Mouse (Mus musculus) naive thymus-derived CD4-positive, alpha-beta T cell, adult 5 months (primary cell): Measurements from ENCODE around the gene Ifna2. TPM values are rescaled to one million over a fixed set of nuclear protein-coding genes. Genes with fewer than 3 reads are reported as not detected.

ENCODE experiments used
- polyA plus RNA-seq: library from polyadenylated mRNA; unstranded; fragments of 100-300 nt; shearing (Covaris generic); gene quantifications from one replicate; pipeline ENCODE4 v1.2.1, GENCODE M21; 2017

The Ifna2 gene
- not detected for polyA plus RNA-seq

DNA sequence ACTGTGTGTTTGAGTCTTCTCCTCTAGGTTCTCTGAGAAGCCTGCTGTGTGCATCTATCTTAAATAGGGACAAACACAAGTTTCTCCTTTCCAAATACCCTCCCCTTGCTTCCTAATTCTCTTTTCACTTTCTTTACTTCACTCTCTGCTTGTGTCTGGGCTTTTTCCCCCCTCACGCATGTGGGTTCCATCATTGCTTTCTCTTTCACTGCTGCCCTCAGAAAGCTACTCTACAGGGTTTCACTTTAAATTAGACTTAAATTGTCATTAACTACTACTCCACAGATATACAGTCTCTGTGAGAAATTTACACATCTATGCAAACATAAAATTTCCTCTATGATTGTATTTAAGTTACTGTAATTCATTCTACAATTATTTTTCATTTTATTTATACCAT is at the start of gene Ifna2:
TSS of gene Ifna2 (minus strand) at position 101 of the 400 bp plus-strand sequence.

DNA sequence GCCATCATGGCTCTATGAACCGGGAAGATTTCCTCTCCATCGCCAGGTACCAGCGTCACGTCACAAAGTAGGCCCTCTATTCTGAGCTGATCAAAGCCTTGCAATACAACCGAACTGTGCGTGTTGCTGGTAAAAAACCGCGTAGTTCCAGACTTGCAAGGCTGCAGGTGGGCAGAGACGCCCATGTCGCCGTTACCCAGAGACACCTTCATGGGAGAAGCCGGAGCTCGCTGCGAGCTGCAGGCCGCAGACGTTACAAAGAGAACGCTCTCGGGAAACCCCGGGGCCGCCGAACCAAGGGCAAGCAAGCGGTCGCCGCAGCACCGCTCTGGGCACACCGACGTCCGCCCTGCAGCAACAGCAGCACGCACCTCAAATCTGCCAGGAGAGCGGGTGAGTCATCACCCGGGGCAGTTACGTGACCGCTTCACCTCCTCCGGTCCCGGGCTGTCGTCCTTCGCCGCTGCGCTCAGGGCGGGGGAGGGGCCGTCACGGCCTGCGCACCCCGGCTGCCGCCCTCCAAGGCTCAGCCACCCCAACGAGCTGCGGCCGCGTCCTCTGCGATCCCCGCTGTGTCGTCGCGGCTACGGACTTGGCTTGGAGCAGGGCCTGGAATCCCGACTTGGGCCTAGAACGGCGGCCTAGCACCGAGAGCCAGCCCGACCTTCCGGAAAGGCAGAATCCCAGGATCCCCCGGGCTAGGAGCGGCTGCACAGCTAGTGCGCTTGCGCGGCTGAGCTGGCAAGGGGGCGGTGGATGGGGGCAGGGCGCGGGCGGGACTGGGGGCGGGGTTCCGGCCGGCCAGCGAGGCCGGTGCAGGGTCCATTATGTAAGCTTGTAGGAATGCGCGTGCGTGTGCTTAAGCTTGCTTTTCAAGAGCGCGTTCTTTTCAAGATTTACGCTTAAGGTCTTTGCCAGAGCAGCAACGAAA is 38.3 kb upstream of the Ifna2 start, which contains the start of the genes Gm26566 and Klhl9:
TSS of gene Gm26566 (plus strand) at position 15 of the 931 bp plus-strand sequence.
TSS of gene Klhl9 (minus strand) at position 675 of the 931 bp plus-strand sequence.

DNA sequence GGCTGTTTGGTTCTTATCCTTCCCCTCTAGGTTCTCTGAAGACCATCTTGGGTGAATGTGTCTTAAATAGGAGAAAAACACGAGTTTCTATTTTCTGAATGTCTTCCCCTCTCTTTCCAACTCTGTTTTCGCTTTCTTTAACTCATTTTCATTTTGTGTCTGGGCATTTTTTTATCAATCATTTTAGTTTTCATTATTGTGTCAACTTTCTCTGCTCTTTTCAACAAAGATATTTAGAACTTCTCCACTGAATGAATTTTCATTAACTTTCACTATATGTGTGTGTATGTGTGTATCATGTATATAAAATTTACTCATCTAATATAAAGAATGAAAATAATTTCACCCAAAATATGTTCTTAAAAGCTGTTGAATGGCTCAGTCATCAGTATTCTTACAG is 7.5 kb upstream of the Ifna2 start, which contains the start of gene Ifnab:
TSS of gene Ifnab (minus strand) at position 101 of the 400 bp plus-strand sequence.

DNA sequence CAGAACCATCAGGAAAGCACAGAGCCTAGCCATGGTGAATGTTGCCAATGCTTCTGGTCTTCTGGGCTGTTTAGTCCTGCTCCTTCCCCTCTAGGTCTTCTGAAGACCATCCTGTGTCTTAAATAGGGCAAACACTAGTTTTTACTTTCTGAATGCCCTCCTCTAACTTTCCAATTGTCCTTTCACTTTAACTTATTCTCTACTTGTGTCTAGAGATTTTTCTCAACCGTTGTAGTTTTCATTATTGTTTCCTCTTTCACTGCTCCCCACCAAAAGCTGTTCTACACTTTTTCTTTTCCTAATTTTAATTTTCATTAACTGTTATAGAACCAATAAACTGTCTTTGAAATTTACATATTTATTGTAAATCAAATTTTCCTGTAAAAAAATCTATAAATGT is 6.9 kb downstream of the Ifna2 start, which contains the start of gene Ifna16:
TSS of gene Ifna16 (minus strand) at position 101 of the 400 bp plus-strand sequence.

DNA sequence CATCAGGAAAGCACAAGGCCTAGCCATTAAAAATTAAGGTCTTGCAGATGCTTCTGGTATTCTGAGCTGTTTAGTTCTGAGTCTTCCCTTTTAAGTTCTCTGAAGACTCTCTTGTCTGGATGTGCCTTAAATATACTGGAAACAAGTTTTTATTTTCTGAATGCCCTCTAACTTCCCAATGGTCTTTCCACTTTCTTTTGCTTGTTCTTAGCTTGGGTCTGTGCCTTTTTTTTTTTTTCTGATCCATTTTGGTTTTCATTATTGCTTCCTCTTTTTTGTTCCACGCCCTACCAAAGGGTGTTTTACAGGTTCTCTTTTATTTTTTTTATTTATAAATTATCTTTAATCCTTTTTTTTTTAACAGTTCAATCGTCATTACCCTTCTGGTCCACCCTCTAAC is 39.4 kb downstream of the Ifna2 start, which contains the start of gene Ifna13:
TSS of gene Ifna13 (minus strand) at position 101 of the 400 bp plus-strand sequence.

DNA sequence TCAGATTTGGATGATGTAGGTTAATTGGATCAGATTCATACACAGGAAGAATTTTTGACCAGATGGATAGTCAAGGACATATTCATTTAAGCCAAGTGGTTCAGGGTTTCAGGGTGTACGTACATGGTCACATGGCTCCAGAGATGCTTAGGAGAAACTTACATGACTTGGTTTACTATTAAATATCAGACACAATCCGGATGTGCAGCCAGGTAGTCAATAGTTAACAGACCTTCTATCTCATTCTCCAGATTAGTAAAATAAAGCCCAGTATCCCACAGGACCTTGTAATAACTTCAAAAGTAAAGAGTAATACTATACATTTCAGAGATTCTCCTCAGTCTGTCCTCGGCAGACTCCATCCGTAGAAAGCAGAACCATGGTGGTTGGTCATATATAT is 49.4 kb downstream of the Ifna2 start, which contains the start of gene C87499:
TSS of gene C87499 (minus strand) at position 101 of the 400 bp plus-strand sequence.

Other genes with a start within 250 kb of the Ifna2 start
- 0.49 TPM for gene Hacd4, start 245.0 kb downstream of the Ifna2 start, polyA plus RNA-seq
- gene Ifnb1, start 161.1 kb downstream of the Ifna2 start, polyA plus RNA-seq: not detected
- gene Ifna15, start 125.7 kb downstream of the Ifna2 start, polyA plus RNA-seq: not detected
- gene Ifna14, start 112.1 kb downstream of the Ifna2 start, polyA plus RNA-seq: not detected
- gene Ifna9, start 91.5 kb downstream of the Ifna2 start, polyA plus RNA-seq: not detected
- not detected for gene Ifna12, start 80.5 kb downstream of the Ifna2 start, polyA plus RNA-seq
- not detected for gene C87499, start 49.5 kb downstream of the Ifna2 start, polyA plus RNA-seq
- gene Ifna13, start 39.5 kb downstream of the Ifna2 start, polyA plus RNA-seq: not detected
- not detected for gene Ifna16, start 7.0 kb downstream of the Ifna2 start, polyA plus RNA-seq
- gene Ifnab, start 7.4 kb upstream of the Ifna2 start, polyA plus RNA-seq: 0.45 TPM
- gene Gm26566, start 37.9 kb upstream of the Ifna2 start, polyA plus RNA-seq: 1.4 TPM
- 27.2 TPM for gene Klhl9, start 38.6 kb upstream of the Ifna2 start, polyA plus RNA-seq
- gene Gm13271, start 71.0 kb upstream of the Ifna2 start, polyA plus RNA-seq: not detected
- gene Gm13283, start 76.2 kb upstream of the Ifna2 start, polyA plus RNA-seq: 0.36 TPM
- not detected for gene Gm13290, start 89.9 kb upstream of the Ifna2 start, polyA plus RNA-seq
- gene Gm13289, start 93.0 kb upstream of the Ifna2 start, polyA plus RNA-seq: not detected
- gene Gm13272, start 95.9 kb upstream of the Ifna2 start, polyA plus RNA-seq: not detected
- not detected for gene Ifnz, start 98.2 kb upstream of the Ifna2 start, polyA plus RNA-seq
- gene Gm13276, start 101.8 kb upstream of the Ifna2 start, polyA plus RNA-seq: not detected
- not detected for gene Gm13277, start 104.7 kb upstream of the Ifna2 start, polyA plus RNA-seq
- gene Gm13278, start 107.6 kb upstream of the Ifna2 start, polyA plus RNA-seq: not detected
- not detected for gene Gm13275, start 110.6 kb upstream of the Ifna2 start, polyA plus RNA-seq
- not detected for gene Gm13279, start 113.5 kb upstream of the Ifna2 start, polyA plus RNA-seq
- not detected for gene Gm13285, start 115.8 kb upstream of the Ifna2 start, polyA plus RNA-seq
- gene Gm13287, start 119.3 kb upstream of the Ifna2 start, polyA plus RNA-seq: not detected
- 0.19 TPM for gene Gm13288, start 121.6 kb upstream of the Ifna2 start, polyA plus RNA-seq
- not detected for gene Ifna7, start 132.3 kb upstream of the Ifna2 start, polyA plus RNA-seq
- not detected for gene Ifna11, start 136.0 kb upstream of the Ifna2 start, polyA plus RNA-seq
- not detected for gene Ifna6, start 143.5 kb upstream of the Ifna2 start, polyA plus RNA-seq
- gene Ifna5, start 151.6 kb upstream of the Ifna2 start, polyA plus RNA-seq: not detected
- gene Ifna4, start 157.9 kb upstream of the Ifna2 start, polyA plus RNA-seq: not detected
- not detected for gene Ifna1, start 166.2 kb upstream of the Ifna2 start, polyA plus RNA-seq
- gene Ifne, start 196.3 kb upstream of the Ifna2 start, polyA plus RNA-seq: not detected